Mouse (Mus musculus) testis, adult 2 months (tissue): ENCODE results near the gene Cldn22. TPM values are rescaled to one million over a fixed set of nuclear protein-coding genes. Genes with fewer than 3 reads are reported as not detected.
A peak's percentile ranks its signal among the peaks of the same experiment; 100 is the strongest.
"Not testable (repeated sequence)": the region's sequence is repeated elsewhere in the genome, so short reads cannot be mapped to it uniquely, and the experiment has no call there.

Experiments used
- H3K27ac ChIP-seq: fragments of 200-500 bp; 2 replicates; pipeline ENCODE4 v1.5.1; 2012; ENCODE audit warnings: low read depth, low read length; ENCODE audit not compliant: control insufficient read depth, insufficient read depth
- H3K27me3 ChIP-seq: fragments of 200-500 bp; 2 replicates; pipeline ENCODE4 v1.6.1; 2012; ENCODE audit warnings: mild to moderate bottlenecking, low read length, moderate library complexity; ENCODE audit not compliant: control insufficient read depth, insufficient read depth
- H3K36me3 ChIP-seq: fragments of 200-500 bp; 2 replicates; pipeline ENCODE4 v1.6.1; 2012; ENCODE audit warnings: mild to moderate bottlenecking, low read length; ENCODE audit not compliant: control insufficient read depth, insufficient read depth
- H3K4me1 ChIP-seq: fragments of 200-500 bp; 2 replicates; pipeline ENCODE4 v1.6.1; 2012; ENCODE audit warnings: low read length; ENCODE audit not compliant: control insufficient read depth, insufficient read depth
- H3K4me3 ChIP-seq: fragments of 200-500 bp; 2 replicates; pipeline ENCODE4 v1.5.1; 2012; ENCODE audit warnings: low read depth, mild to moderate bottlenecking, low read length, moderate library complexity, mixed read lengths; ENCODE audit not compliant: control insufficient read depth
- CTCF ChIP-seq: fragments of 200-500 bp; IDR thresholded peaks from 2 replicates; pipeline ENCODE4 v1.5.1; 2012; ENCODE audit warnings: low read depth, mild to moderate bottlenecking, inconsistent platforms, low read length, moderate library complexity; ENCODE audit not compliant: control insufficient read depth, insufficient read depth, insufficient replicate concordance
- POLR2A ChIP-seq: fragments of 200-500 bp; IDR thresholded peaks from 2 replicates; pipeline ENCODE4 v1.6.1; 2012; ENCODE audit warnings: low read depth, mild to moderate bottlenecking, inconsistent platforms, low read length, moderate library complexity; ENCODE audit not compliant: control insufficient read depth
- polyA plus RNA-seq: library from polyadenylated mRNA; depleted of rRNA; stranded (reverse); fragments of >200 nt; gene quantifications from 2 replicates; pipeline ENCODE4 v1.2.3, GENCODE M21; 2012

The Cldn22 gene
- polyA plus RNA-seq, 1 experiment = 0.35 TPM

- no peak for TF ChIP-seq POLR2A
- TF ChIP-seq CTCF = no peak
- peak overlapping the region; percentile 91 for H3K4me3 ChIP-seq
- H3K27ac ChIP-seq = no peak overlapping the region
- H3K4me1 ChIP-seq = no peaks in the 10 kb centered on the region
- H3K36me3 ChIP-seq = no peaks in the 10 kb centered on the region
- no peaks in the 10 kb centered on the region for H3K27me3 ChIP-seq
These were observed 5.2 kb upstream of the Cldn22 start for GRCm38 (mm10) chr8:47819034-47819433.

- 0 out of 2 replicates have a peak overlapping the region, but pooled peaks have one; percentile 10 for H3K27ac ChIP-seq
- H3K36me3 ChIP-seq = no peaks in the 10 kb centered on the region
- TF ChIP-seq POLR2A = no peak
- no peak for TF ChIP-seq CTCF
- no peaks in the 10 kb centered on the region for H3K27me3 ChIP-seq
- peak overlapping the region; percentile 88 for H3K4me3 ChIP-seq
- no peaks in the 10 kb centered on the region for H3K4me1 ChIP-seq
These were observed 3.1 kb upstream of the Cldn22 start for GRCm38 (mm10) chr8:47820914-47821772.

GRCm38 (mm10) chr8:47821843-47822242 lies 2.4 kb upstream of the Cldn22 start, which contains the start of gene Cldn24:
Gene Cldn24, plus strand, starts transcription at chr8:47822143.
- no peak for TF ChIP-seq CTCF
- TF ChIP-seq POLR2A = no peak
- H3K4me3 ChIP-seq = peak within 1 kb of the TSS; percentile 88
- no peak within 1 kb of the TSS for H3K27ac ChIP-seq
- no peaks in the 10 kb centered on the region for H3K27me3 ChIP-seq
- H3K4me1 ChIP-seq = no peaks in the 10 kb centered on the region
- H3K36me3 ChIP-seq = no peaks in the 10 kb centered on the region

GRCm38 (mm10) chr8:47822541-47822940 lies 1.7 kb upstream of the Cldn22 start:
- not testable (repeated sequence) for H3K36me3 ChIP-seq, H3K27me3 ChIP-seq, H3K27ac ChIP-seq, H3K4me1 ChIP-seq, H3K4me3 ChIP-seq

GRCm38 (mm10) chr8:47823777-47824176 lies 505 bp upstream of the Cldn22 start:
- Histone ChIP-seq H3K36me3 (no peaks in the 10 kb centered on the region; the same call in 1 of the 2 replicates), H3K4me1 (no peaks in the 10 kb centered on the region)

GRCm38 (mm10) chr8:47825596-47825995 lies 1.3 kb downstream of the Cldn22 start:
- H3K27ac ChIP-seq = 0 out of 2 replicates have a peak overlapping the region, but pooled peaks have one; percentile 50
- H3K27me3 ChIP-seq = no peaks in the 10 kb centered on the region
- H3K4me3 ChIP-seq = no peak overlapping the region
- no peaks in the 10 kb centered on the region for H3K4me1 ChIP-seq
- TF ChIP-seq CTCF (no peak), POLR2A (no peak)
- H3K36me3 ChIP-seq = no peaks in the 10 kb centered on the region; the same call in none of the 2 replicates

More at GRCm38 (mm10) chr8:47823777-47824176, 505 bp upstream of the Cldn22 start:
- H3K27ac ChIP-seq = no peak overlapping the region; the same call in 1 of the 2 replicates
- H3K27me3 ChIP-seq = no peaks in the 10 kb centered on the region
- no peak for TF ChIP-seq POLR2A
- TF ChIP-seq CTCF = no peak
- no peak overlapping the region for H3K4me3 ChIP-seq

GRCm38 (mm10) chr8:47826911-47827310 lies 2.6 kb downstream of the Cldn22 start:
- no peaks in the 10 kb centered on the region for H3K27me3 ChIP-seq

More at GRCm38 (mm10) chr8:47826911-47827310, 2.6 kb downstream of the Cldn22 start:
- no peak overlapping the region for H3K27ac ChIP-seq
- TF ChIP-seq CTCF = no peak
- no peak for TF ChIP-seq POLR2A
- H3K4me1 ChIP-seq = no peaks in the 10 kb centered on the region
- H3K4me3 ChIP-seq = no peak overlapping the region
- H3K36me3 ChIP-seq = no peaks in the 10 kb centered on the region; the same call in none of the 2 replicates
